Mouse (Mus musculus): ENCODE data around the gene Agbl5. TPM values are rescaled to one million over a fixed set of nuclear protein-coding genes. Genes with fewer than 3 reads are reported as not detected.
A peak's percentile ranks its signal among the peaks of the same experiment; 100 is the strongest.

The Agbl5 gene
- polyA plus RNA-seq, 2 experiments = 27.7 to 61.9 TPM

- Histone ChIP-seq H3K4me3 (replicated peaks; ENCODE audit: low read length) (no peak overlapping the region), H3K4me2 (replicated peaks; ENCODE audit: low read depth, low read length, severe bottlenecking) (no peak overlapping the region), H3K9ac (ENCODE audit: low read depth, low read length, severe bottlenecking) (no peak overlapping the region), H3K27ac (replicated peaks; ENCODE audit: low read depth, low read length) (no peak overlapping the region), H3K27me3 (ENCODE audit: control insufficient read depth, insufficient read depth, low read length) (no peaks in the 10 kb centered on the region), H3K36me3 (ENCODE audit: control insufficient read depth, insufficient read depth, low read length) (peaks cover 86% of the 10 kb centered on the region), H3K4me1 (ENCODE audit: control insufficient read depth, insufficient read depth, low read length) (peaks cover 10% of the 10 kb centered on the region), H3K9me3 (ENCODE audit: control insufficient read depth, low read length) (no peaks in the 10 kb centered on the region)
- no peak for DNase-seq (ENCODE audit: low spot score)
- no peak for TF ChIP-seq POLR2A (IDR thresholded peaks at IDR 0.05; ENCODE audit: borderline replicate concordance, extremely low read depth, insufficient read depth, insufficient read length)
- ATAC-seq (ENCODE audit: low FRiP score, low read depth) = no peak
- 91% methylated on average over 5 of the region's 5 CpGs for WGBS
Observed at GRCm38 (mm10) chr5:30901860-30902259, 13.4 kb downstream of the Agbl5 start.

- peaks cover 56% of the 10 kb centered on the region for H3K4me1 ChIP-seq (ENCODE audit: control insufficient read depth, insufficient read depth, low read length)
- H3K27me3 ChIP-seq (ENCODE audit: control insufficient read depth, insufficient read depth, low read length) = no peaks in the 10 kb centered on the region
- TF ChIP-seq POLR2A (IDR thresholded peaks at IDR 0.05; ENCODE audit: borderline replicate concordance, extremely low read depth, insufficient read depth, insufficient read length) = peak; percentile 80; the same call in 1 of the 2 replicates
- H3K27ac ChIP-seq (replicated peaks; ENCODE audit: low read depth, low read length) = peak within 1 kb of the TSS; percentile 91
- ATAC-seq (ENCODE audit: low FRiP score, low read depth) (peak; percentile 94), DNase-seq (ENCODE audit: low spot score) (peak; percentile 97)
- no peaks in the 10 kb centered on the region for H3K9me3 ChIP-seq (ENCODE audit: control insufficient read depth, low read length)
- peak within 1 kb of the TSS; percentile 75 for H3K9ac ChIP-seq (ENCODE audit: low read depth, low read length, severe bottlenecking)
- peak within 1 kb of the TSS; percentile 72 for H3K4me3 ChIP-seq (replicated peaks; ENCODE audit: low read length)
- WGBS = under 1% methylated on average over 55 of the region's 58 CpGs
- H3K36me3 ChIP-seq (ENCODE audit: control insufficient read depth, insufficient read depth, low read length) = peaks cover 39% of the 10 kb centered on the region
- H3K4me2 ChIP-seq (replicated peaks; ENCODE audit: low read depth, low read length, severe bottlenecking) = peak within 1 kb of the TSS; percentile 74
Observed at GRCm38 (mm10) chr5:30907413-30908059, 19.0 kb downstream of the Agbl5 start, which contains the start of gene Ost4. Gene Ost4 (minus strand): TSS chr5:30907788.

GRCm38 (mm10) chr5:30908426-30909299 lies 20.2 kb downstream of the Agbl5 start:
- Histone ChIP-seq H3K36me3 (ENCODE audit: control insufficient read depth, insufficient read depth, low read length) (peaks cover 28% of the 10 kb centered on the region), H3K27me3 (ENCODE audit: control insufficient read depth, insufficient read depth, low read length) (no peaks in the 10 kb centered on the region), H3K27ac (replicated peaks; ENCODE audit: low read depth, low read length) (peak overlapping the region; percentile 91), H3K4me3 (replicated peaks; ENCODE audit: low read length) (peak overlapping the region; percentile 72), H3K9ac (ENCODE audit: low read depth, low read length, severe bottlenecking) (peak overlapping the region; percentile 75), H3K4me1 (ENCODE audit: control insufficient read depth, insufficient read depth, low read length) (peaks cover 61% of the 10 kb centered on the region), H3K9me3 (ENCODE audit: control insufficient read depth, low read length) (no peaks in the 10 kb centered on the region), H3K4me2 (replicated peaks; ENCODE audit: low read depth, low read length, severe bottlenecking) (peak overlapping the region; percentile 74)
- no peak for TF ChIP-seq POLR2A (IDR thresholded peaks at IDR 0.05; ENCODE audit: borderline replicate concordance, extremely low read depth, insufficient read depth, insufficient read length)
- DNase-seq (ENCODE audit: low spot score) = peak; percentile 70
- ATAC-seq (ENCODE audit: low FRiP score, low read depth) = 0 out of 2 replicates have a peak, but pooled peaks have one; percentile 4
- WGBS = 11% methylated on average over 13 of the region's 13 CpGs

GRCm38 (mm10) chr5:30909300-30909659 lies 20.8 kb downstream of the Agbl5 start:
- TF ChIP-seq POLR2A (IDR thresholded peaks at IDR 0.05; ENCODE audit: borderline replicate concordance, extremely low read depth, insufficient read depth, insufficient read length) = no peak
- 17% methylated on average over 7 of the region's 7 CpGs for WGBS
- Histone ChIP-seq H3K9ac (ENCODE audit: low read depth, low read length, severe bottlenecking) (peak overlapping the region; percentile 25; the same call in 1 of the 2 replicates), H3K9me3 (ENCODE audit: control insufficient read depth, low read length) (no peaks in the 10 kb centered on the region), H3K4me1 (ENCODE audit: control insufficient read depth, insufficient read depth, low read length) (peaks cover 61% of the 10 kb centered on the region), H3K27ac (replicated peaks; ENCODE audit: low read depth, low read length) (peak overlapping the region; percentile 91), H3K4me2 (replicated peaks; ENCODE audit: low read depth, low read length, severe bottlenecking) (peak overlapping the region; percentile 74), H3K4me3 (replicated peaks; ENCODE audit: low read length) (no peak overlapping the region), H3K36me3 (ENCODE audit: control insufficient read depth, insufficient read depth, low read length) (peaks cover 22% of the 10 kb centered on the region), H3K27me3 (ENCODE audit: control insufficient read depth, insufficient read depth, low read length) (no peaks in the 10 kb centered on the region)
- no peak for DNase-seq (ENCODE audit: low spot score)
- ATAC-seq (ENCODE audit: low FRiP score, low read depth) = no peak

- peaks cover 64% of the 10 kb centered on the region for H3K4me1 ChIP-seq (ENCODE audit: control insufficient read depth, insufficient read depth, low read length)
- H3K27me3 ChIP-seq (ENCODE audit: control insufficient read depth, insufficient read depth, low read length) = no peaks in the 10 kb centered on the region
- TF ChIP-seq POLR2A (IDR thresholded peaks at IDR 0.05; ENCODE audit: borderline replicate concordance, extremely low read depth, insufficient read depth, insufficient read length) = no peak
- H3K4me2 ChIP-seq (replicated peaks; ENCODE audit: low read depth, low read length, severe bottlenecking) = no peak overlapping the region
- H3K4me3 ChIP-seq (replicated peaks; ENCODE audit: low read length) = no peak overlapping the region
- WGBS = 76% methylated on average over 7 of the region's 7 CpGs
- DNase-seq (ENCODE audit: low spot score) (no peak), ATAC-seq (ENCODE audit: low FRiP score, low read depth) (no peak)
- H3K9me3 ChIP-seq (ENCODE audit: control insufficient read depth, low read length) = no peaks in the 10 kb centered on the region
- peak overlapping the region; percentile 91 for H3K27ac ChIP-seq (replicated peaks; ENCODE audit: low read depth, low read length)
- peaks cover 16% of the 10 kb centered on the region for H3K36me3 ChIP-seq (ENCODE audit: control insufficient read depth, insufficient read depth, low read length)
- no peak overlapping the region for H3K9ac ChIP-seq (ENCODE audit: low read depth, low read length, severe bottlenecking)
Observed at GRCm38 (mm10) chr5:30909863-30910262, 21.4 kb downstream of the Agbl5 start.

All from limb, embryonic 14.5 days (tissue).